Mouse (Mus musculus) midbrain, embryonic 15.5 days (tissue): ENCODE data around the gene Bpifa1. TPM values are rescaled to one million over a fixed set of nuclear protein-coding genes. Genes with fewer than 3 reads are reported as not detected.

Source experiments
- polyA plus RNA-seq: library from polyadenylated mRNA; unstranded; fragments of >200 nt; fragmentation: Nextera tagmentation; extraction: Ambion mirVana; gene quantifications from 2 replicates; pipeline ENCODE4 v1.2.1, GENCODE M21; 2015

Gene Bpifa1
- polyA plus RNA-seq, 1 experiment from 2014 or later = not detected

Other genes with a start within 250 kb of the Bpifa1 start
- not detected in 2 replicates for gene Bpifb6, start 242.5 kb upstream of the Bpifa1 start, polyA plus RNA-seq
- not detected in 2 replicates for gene Bpifb3, start 224.7 kb upstream of the Bpifa1 start, polyA plus RNA-seq
- not detected in 2 replicates for gene Bpifb4, start 204.7 kb upstream of the Bpifa1 start, polyA plus RNA-seq
- not detected in 2 replicates for gene Bpifa6, start 167.9 kb upstream of the Bpifa1 start, polyA plus RNA-seq
- gene Bpifa2, start 134.6 kb upstream of the Bpifa1 start, polyA plus RNA-seq = not detected in 2 replicates
- not detected in 2 replicates for gene Bpifa3, start 12.5 kb upstream of the Bpifa1 start, polyA plus RNA-seq
- gene Bpifa5, start 19.7 kb downstream of the Bpifa1 start, polyA plus RNA-seq = not detected in 2 replicates
- gene Bpifb1, start 47.9 kb downstream of the Bpifa1 start, polyA plus RNA-seq = 0.50 and 0.66 TPM in 2 replicates
- 0.13 and 0.41 TPM in 2 replicates for gene Bpifb5, start 80.9 kb downstream of the Bpifa1 start, polyA plus RNA-seq
- gene Bpifb9a, start 115.0 kb downstream of the Bpifa1 start, polyA plus RNA-seq = not detected in 2 replicates
- gene Bpifb9b, start 164.3 kb downstream of the Bpifa1 start, polyA plus RNA-seq = not detected in 2 replicates
- gene Cdk5rap1, start 230.1 kb downstream of the Bpifa1 start, polyA plus RNA-seq = 14.0 and 16.5 TPM in 2 replicates